Mouse (Mus musculus) midbrain, postnatal 0 days (tissue): ENCODE results near the gene Pcid2. TPM values are rescaled to one million over a fixed set of nuclear protein-coding genes. Genes with fewer than 3 reads are reported as not detected.

Experiments
- ATAC-seq: fragments of 200-750 bp; cut with Nextera tagmentation; 2 replicates; pipeline ENCODE4 v1.8.0; 2017; ENCODE audit warnings: moderate number of reproducible peaks, mild to moderate bottlenecking, moderate TSS enrichment, moderate library complexity; ENCODE audit not compliant: low FRiP score
- DNase-seq: peaks from one replicate; pipeline ENCODE4 v3.0.0-alpha.2; 2015; ENCODE audit warnings: low spot score
- H3K27ac ChIP-seq: fragments of 300-500 bp; sonication (generic); 2 replicates; pipeline ENCODE4 v1.5.1; 2014; ENCODE audit warnings: low read depth, mild to moderate bottlenecking, low read length, mixed read lengths
- H3K27me3 ChIP-seq: fragments of 300-500 bp; sonication (generic); 2 replicates; pipeline ENCODE4 v1.6.1; 2014; ENCODE audit warnings: low read length, control low read depth, mixed read lengths; ENCODE audit not compliant: insufficient read depth
- H3K36me3 ChIP-seq: fragments of 300-500 bp; sonication (generic); 2 replicates; pipeline ENCODE4 v1.6.1; 2014; ENCODE audit warnings: low read length, control low read depth, mixed read lengths; ENCODE audit not compliant: insufficient read depth
- H3K4me1 ChIP-seq: fragments of 300-500 bp; sonication (generic); 2 replicates; pipeline ENCODE4 v1.6.1; 2014; ENCODE audit warnings: mild to moderate bottlenecking, control low read depth, antibody characterized with exemption, low read length, mixed read lengths; ENCODE audit not compliant: insufficient read depth
- H3K4me2 ChIP-seq: fragments of 300-500 bp; sonication (generic); 2 replicates; pipeline ENCODE4 v1.6.1; 2014; ENCODE audit warnings: low read depth, mild to moderate bottlenecking, low read length, mixed read lengths; ENCODE audit not compliant: poor library complexity, severe bottlenecking
- H3K4me3 ChIP-seq: fragments of 300-500 bp; sonication (generic); 2 replicates; pipeline ENCODE4 v1.5.1; 2014; ENCODE audit warnings: low read depth, mild to moderate bottlenecking, low read length, moderate library complexity
- H3K9ac ChIP-seq: fragments of 300-500 bp; sonication (generic); replicated peaks from 2 replicates; pipeline ENCODE4 v1.6.1; 2014; ENCODE audit warnings: mild to moderate bottlenecking, low read length, moderate library complexity, mixed read lengths; ENCODE audit not compliant: poor library complexity, severe bottlenecking
- H3K9me3 ChIP-seq: fragments of 300-500 bp; sonication (generic); 2 replicates; pipeline ENCODE4 v1.6.1; 2016; ENCODE audit warnings: low read length, control low read depth
- CTCF ChIP-seq: IDR thresholded peaks from 2 replicates; pipeline ENCODE4 v1.5.1; 2016; ENCODE audit warnings: antibody characterized with exemption, mild to moderate bottlenecking
- WGBS: fragments of 180-500 bp; shearing (Covaris S2); extraction: QIAGEN DNeasy Blood & Tissue Kit; methylation state at CpG from one replicate; pipeline ENCODE4 v1.1.7; 2014; 5-methylcytosine and 5-hydroxymethylcytosine counted together
- microRNA-seq: library from miRNA; unstranded; fragments of <30 nt; microRNA quantifications from one replicate; pipeline ENCODE4, GENCODE M21; 2016; ENCODE audit warnings: borderline number of aligned reads
- polyA plus RNA-seq: library from polyadenylated mRNA; unstranded; fragments of >200 nt; fragmentation: Nextera tagmentation; extraction: Ambion mirVana; gene quantifications from 2 replicates; pipeline ENCODE4 v1.2.1, GENCODE M21; 2015
- total RNA-seq: library from RNA; depleted of rRNA; stranded (reverse); fragments of >200 nt; gene quantifications from 2 replicates; pipeline ENCODE4 v1.2.3, GENCODE M21; 2014; rRNA removed

Pcid2 gene
- total and polyA plus RNA-seq, 2 experiments from 2014 or later: 29.0 to 32.2 TPM

- H3K27ac ChIP-seq: no peak overlapping the region
- H3K36me3 ChIP-seq: 0 out of 2 replicates have a peak, but pooled peaks cover 3% of the 10 kb centered on the region
- 86% methylated on average over 5 of the region's 5 CpGs for WGBS
- no peak overlapping the region for H3K4me2 ChIP-seq
- no peak for DNase-seq
- no peaks in the 10 kb centered on the region for H3K27me3 ChIP-seq
- H3K9me3 ChIP-seq: no peaks in the 10 kb centered on the region
- no peak for TF ChIP-seq CTCF
- H3K4me1 ChIP-seq: no peaks in the 10 kb centered on the region
- no peak overlapping the region for H3K4me3 ChIP-seq
- H3K9ac ChIP-seq: no peak overlapping the region
- no peak for ATAC-seq
Observed at GRCm38 (mm10) chr8:13027615-13028014, 77.6 kb downstream of the Pcid2 start.

Small RNA genes within 50 kb of the gene (microRNA-seq; reads per million reads assigned to microRNA genes)
- gene Mir7065: not detected

Other genes with a start within 250 kb of the Pcid2 start
- 391 and 405 TPM in 2 replicates for gene Mcf2l, start 231.7 kb downstream of the Pcid2 start, total RNA-seq
- 130 and 136 TPM in 2 replicates for gene Mcf2l, start 231.7 kb downstream of the Pcid2 start, polyA plus RNA-seq
- not detected in 2 replicates for gene F7, start 79.4 kb downstream of the Pcid2 start, total RNA-seq
- gene F7, start 79.4 kb downstream of the Pcid2 start, polyA plus RNA-seq: 0.07 and 0.09 TPM in 2 replicates
- gene F10, start 68.2 kb downstream of the Pcid2 start, total RNA-seq: 0.33 TPM in 1 of 2 replicates, not detected in the other
- 0.21 TPM in 1 of 2 replicates, not detected in the other for gene F10, start 68.2 kb downstream of the Pcid2 start, polyA plus RNA-seq
- not detected in 2 replicates for gene Proz, start 44.5 kb downstream of the Pcid2 start, total RNA-seq
- gene Proz, start 44.5 kb downstream of the Pcid2 start, polyA plus RNA-seq: 0.80 and 0.89 TPM in 2 replicates
- gene Cul4a, start 162 bp upstream of the Pcid2 start, total RNA-seq: 100 and 106 TPM in 2 replicates
- 57.3 and 59.3 TPM in 2 replicates for gene Cul4a, start 162 bp upstream of the Pcid2 start, polyA plus RNA-seq
- 273 and 322 TPM in 2 replicates for gene Lamp1, start 53.7 kb upstream of the Pcid2 start, total RNA-seq
- 358 and 371 TPM in 2 replicates for gene Lamp1, start 53.7 kb upstream of the Pcid2 start, polyA plus RNA-seq
- 7.9 and 10.1 TPM in 2 replicates for gene Grtp1, start 95.2 kb upstream of the Pcid2 start, total RNA-seq
- gene Grtp1, start 95.2 kb upstream of the Pcid2 start, polyA plus RNA-seq: 18.9 and 19.9 TPM in 2 replicates
- gene Adprhl1, start 148.7 kb upstream of the Pcid2 start, total RNA-seq: 0.09 and 0.16 TPM in 2 replicates
- 0.28 and 0.41 TPM in 2 replicates for gene Adprhl1, start 148.7 kb upstream of the Pcid2 start, polyA plus RNA-seq
- gene Dcun1d2, start 182.7 kb upstream of the Pcid2 start, total RNA-seq: 32.7 and 38.9 TPM in 2 replicates
- gene Dcun1d2, start 182.7 kb upstream of the Pcid2 start, polyA plus RNA-seq: 24.4 and 28.3 TPM in 2 replicates
- gene Tmco3, start 182.7 kb upstream of the Pcid2 start, total RNA-seq: 23.5 and 31.9 TPM in 2 replicates
- 28.9 and 31.4 TPM in 2 replicates for gene Tmco3, start 182.7 kb upstream of the Pcid2 start, polyA plus RNA-seq
- gene Tfdp1, start 233.3 kb upstream of the Pcid2 start, total RNA-seq: 58.6 and 59.6 TPM in 2 replicates
- gene Tfdp1, start 233.3 kb upstream of the Pcid2 start, polyA plus RNA-seq: 72.4 and 75.4 TPM in 2 replicates